Mouse (Mus musculus) urinary bladder, postnatal 10 days (tissue): Measurements from ENCODE around the gene Fbxo40.
A peak's percentile ranks its signal among the peaks of the same experiment; 100 is the strongest.

Experiments
- DNase-seq: peaks from one replicate; pipeline ENCODE4 v3.0.0; 2022; ENCODE audit warnings: low spot score

The Fbxo40 gene

GRCm38 (mm10) chr16:36989999-36990625 lies at the start of gene Fbxo40:
TSS of gene Fbxo40 (minus strand) at chr16:36990467.
- no peak for DNase-seq

DNA sequence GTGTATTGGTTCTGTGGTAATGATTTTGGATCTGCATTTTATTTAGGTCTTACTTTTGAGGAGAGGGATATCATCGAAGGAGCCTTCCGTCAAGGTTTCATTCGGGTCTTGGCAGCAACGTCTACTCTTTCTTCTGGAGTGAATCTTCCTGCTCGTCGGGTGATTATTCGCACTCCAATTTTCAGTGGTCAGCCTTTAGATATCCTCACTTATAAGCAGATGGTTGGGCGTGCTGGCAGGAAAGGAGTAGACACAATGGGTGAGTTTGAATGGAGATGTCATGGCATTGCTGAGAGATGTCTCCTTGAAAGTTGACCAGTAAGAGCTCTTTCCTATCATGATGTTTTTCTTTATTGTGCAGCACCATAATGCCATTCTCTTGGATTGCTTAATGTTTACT lies 44.5 kb upstream of the Fbxo40 start:
- DNase-seq = no peak

DNA sequence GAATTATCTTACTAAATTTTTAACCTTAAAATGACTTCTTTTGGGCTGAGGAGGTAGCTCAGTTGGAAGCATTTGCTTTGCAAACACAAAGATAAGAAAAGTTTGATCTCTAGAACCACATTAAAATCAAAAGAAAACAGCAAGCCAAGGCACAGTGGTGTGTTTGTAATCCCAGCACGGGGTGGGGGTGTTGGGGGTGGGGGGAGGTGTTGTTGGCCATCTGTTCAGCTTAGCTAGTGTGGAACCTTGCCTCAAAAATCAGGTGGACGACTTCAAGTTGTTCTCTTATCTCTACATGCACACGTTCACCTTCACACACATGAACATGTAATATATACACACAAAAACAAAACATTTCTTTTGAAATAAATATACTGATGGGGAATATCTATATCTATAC lies 41.7 kb upstream of the Fbxo40 start:
- DNase-seq = no peak

DNA sequence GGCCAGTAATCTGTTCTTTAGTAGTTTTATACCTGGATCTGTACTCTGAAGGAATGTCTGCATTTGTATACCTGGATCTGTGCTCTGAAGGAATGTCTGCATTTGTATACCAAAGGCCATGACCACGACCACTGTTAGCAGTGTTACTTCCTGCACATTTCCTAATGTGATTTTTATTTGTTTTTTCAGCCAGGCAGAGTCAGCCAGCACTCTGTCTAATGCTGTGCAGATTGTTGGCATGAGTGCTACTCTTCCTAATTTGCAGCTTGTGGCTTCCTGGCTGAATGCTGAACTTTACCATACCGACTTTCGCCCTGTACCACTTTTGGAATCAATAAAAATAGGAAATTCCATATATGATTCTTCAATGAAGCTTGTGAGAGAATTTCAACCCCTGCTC lies 37.3 kb upstream of the Fbxo40 start:
- no peak for DNase-seq

DNA sequence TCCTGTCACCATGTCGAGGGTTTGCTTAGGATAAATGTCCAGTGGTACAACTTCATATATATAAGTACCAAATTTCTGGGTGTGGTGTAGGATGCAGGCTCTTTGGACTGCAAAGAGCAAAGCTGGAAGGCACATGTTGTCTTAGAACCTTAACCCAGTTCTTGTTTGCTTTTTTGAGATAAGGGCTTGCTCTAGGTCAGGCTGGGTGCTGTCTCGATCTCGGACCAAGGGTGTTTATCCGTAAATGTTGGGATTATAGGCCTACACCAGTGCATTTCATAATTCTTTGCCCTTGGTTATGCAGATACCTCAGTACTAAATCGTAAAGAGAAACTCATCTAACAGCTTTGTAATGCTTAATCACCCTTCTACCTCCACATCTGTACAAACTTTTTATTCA lies 22.1 kb upstream of the Fbxo40 start:
- no peak for DNase-seq

- no peak for DNase-seq
Measured at GRCm38 (mm10) chr16:37011922-37012289, 21.6 kb upstream of the Fbxo40 start.

GRCm38 (mm10) chr16:37011061-37011921 lies 21.0 kb upstream of the Fbxo40 start, which contains the start of gene Polq:
TSS of gene Polq (plus strand) at chr16:37011786.
- peak; percentile 51 for DNase-seq

GRCm38 (mm10) chr16:37010370-37010769 lies 20.1 kb upstream of the Fbxo40 start:
- no peak for DNase-seq

GRCm38 (mm10) chr16:37009262-37009661 lies 19.0 kb upstream of the Fbxo40 start:
- DNase-seq = no peak

DNA sequence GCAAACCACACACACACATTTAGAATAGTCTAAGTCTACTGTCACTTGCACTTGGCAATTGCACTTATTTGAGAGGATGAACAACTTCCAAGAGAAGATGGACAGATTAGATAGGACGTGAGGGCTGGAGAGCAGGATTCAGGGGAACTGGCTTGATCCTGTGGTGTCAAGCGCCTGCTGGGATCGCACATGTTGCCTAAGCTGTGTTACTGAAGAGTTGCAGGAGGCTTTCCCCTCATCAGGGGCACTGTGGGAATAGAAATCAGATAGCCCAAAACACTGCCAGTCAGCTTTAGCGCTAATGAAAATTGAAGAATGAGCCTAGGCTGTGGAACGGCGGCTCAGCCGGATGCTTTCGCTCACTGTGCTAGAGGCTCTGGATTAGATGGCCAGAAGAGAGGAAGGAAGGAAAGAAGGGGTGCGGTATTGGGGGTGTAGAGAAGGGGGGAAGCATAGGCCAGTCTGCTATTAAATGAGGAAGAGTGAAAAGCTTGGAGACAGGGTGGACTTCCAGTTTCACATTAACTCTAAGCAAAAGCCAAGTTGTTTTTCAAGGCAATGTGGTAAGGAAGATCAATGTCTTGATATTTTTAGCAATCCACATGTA lies 9.2 kb upstream of the Fbxo40 start:
- DNase-seq = no peak

DNA sequence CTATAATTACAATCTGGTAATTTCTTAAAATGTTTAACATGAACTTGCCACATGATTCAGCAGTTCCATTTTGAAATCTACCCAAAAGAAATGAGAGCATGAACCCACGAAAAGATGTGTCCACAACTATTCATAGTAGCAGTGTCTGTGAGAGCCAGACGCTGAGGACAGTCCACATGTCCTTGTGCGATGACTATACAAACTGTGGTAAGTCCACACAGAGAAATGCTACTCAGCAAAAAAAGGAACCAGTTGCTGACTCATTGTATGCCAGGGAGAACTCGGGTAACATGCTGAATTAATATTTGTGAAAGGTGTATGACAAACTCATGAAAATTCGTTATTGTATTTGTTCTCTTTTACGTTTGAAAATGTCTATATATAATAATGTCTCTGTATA lies 7.4 kb upstream of the Fbxo40 start:
- DNase-seq = no peak

- DNase-seq = no peak
Measured at GRCm38 (mm10) chr16:36989493-36989892, 774 bp downstream of the Fbxo40 start.

DNA sequence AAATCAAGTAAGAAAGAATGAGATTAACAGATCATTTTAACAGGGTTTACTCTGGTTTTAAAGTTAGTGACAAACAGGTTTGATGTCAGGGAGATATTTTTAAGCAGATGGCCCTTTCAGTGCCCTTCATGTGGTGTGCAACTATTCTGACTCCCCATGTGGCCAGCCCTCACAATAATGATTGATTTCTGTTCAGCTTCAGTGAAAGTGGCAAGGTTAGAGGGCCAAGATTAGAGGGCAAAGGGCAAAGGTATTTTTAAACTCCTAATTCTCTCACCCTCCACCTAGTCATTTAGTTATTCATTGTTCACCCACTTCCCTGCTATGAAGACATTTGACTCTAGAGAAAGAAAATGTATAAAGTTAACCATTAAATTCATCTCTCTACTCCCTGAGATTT lies 2.2 kb downstream of the Fbxo40 start:
- no peak for DNase-seq

DNA sequence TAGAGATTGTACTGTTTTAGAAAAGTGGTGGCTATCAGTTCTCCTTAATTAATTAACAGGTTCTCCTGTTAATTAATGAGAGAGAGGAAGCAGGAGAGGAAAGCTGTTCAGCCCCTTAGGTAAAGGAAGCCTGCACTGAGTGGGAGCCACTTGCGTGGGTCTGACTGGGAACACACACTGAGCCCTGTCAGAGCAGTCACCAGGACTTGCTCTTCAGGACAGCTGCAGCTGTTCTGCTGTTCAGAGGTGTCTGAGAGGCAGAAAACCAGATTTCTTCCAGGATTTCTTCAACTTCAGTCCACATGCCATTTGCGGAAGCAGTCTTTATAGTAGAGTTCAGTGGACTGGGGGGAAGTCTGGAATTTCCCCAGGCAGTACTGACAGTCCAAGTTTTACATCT lies 2.9 kb downstream of the Fbxo40 start:
- DNase-seq = no peak

GRCm38 (mm10) chr16:36985636-36986042 lies 4.6 kb downstream of the Fbxo40 start:
- no peak for DNase-seq

GRCm38 (mm10) chr16:36983796-36984195 lies 6.5 kb downstream of the Fbxo40 start:
- DNase-seq = no peak

- no peak for DNase-seq
Measured at GRCm38 (mm10) chr16:36979127-36979526, 11.1 kb downstream of the Fbxo40 start.

- no peak for DNase-seq
Measured at GRCm38 (mm10) chr16:36963415-36963814, 26.9 kb downstream of the Fbxo40 start.

- no peak for DNase-seq
Measured at GRCm38 (mm10) chr16:36955106-36955505, 35.2 kb downstream of the Fbxo40 start.

DNA sequence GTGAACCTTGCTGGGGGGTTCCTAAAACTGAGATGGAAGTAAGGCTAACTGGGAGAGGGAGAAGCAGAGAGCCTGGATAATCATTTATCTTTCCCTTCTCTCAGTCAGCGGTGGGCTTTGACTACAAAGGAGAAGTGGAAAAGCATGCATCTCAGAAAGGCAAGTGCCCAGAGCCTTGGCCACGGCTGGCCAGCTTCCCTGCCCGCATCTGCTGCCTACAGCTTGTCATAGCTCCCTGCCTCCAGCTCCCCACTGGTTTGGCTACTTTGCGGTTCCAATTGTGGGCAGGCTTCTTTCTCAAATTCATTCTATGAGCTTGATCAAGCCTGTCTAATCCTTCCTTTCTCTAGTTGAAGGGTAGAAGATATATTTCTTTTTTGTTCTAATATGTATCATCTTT lies 39.2 kb downstream of the Fbxo40 start:
- no peak for DNase-seq

GRCm38 (mm10) chr16:36949614-36950336 lies 40.5 kb downstream of the Fbxo40 start:
- no peak for DNase-seq

DNA sequence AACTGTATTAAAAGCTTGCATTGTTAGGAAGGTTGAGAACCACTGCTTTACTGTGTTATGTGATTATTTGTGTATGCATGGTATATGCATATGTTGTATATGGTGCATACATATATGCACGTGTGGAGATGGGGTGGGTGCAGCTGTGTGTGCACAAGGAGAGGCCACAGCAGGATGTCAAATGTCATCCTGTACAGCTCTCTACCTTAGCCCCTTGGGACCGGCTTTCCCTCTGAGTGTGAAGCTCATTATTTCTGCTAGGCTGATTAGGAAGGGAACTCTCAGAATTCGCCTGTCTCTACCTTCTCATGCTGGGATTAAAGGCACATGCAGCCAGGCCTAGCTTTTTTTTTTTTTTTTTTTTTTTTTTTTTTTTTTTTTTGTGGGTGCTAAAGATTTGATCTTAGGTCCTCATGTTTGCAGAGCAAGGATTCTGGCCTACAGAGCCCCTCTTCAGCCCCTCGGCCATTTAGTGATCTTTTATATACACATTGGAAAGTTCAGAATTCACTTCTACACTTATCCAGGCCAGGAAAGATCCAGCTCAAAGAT lies 42.5 kb downstream of the Fbxo40 start:
- DNase-seq = no peak
